Comparison of ENCODE assay signal across 21 mouse cellular contexts in genomic region chr13:107064263-107064662, GRCm38 (mm10). TPM values are rescaled to one million over a fixed set of nuclear protein-coding genes. Genes with fewer than 3 reads are reported as not detected.
A peak's percentile ranks its signal among the peaks of the same experiment; 100 is the strongest.
DNase-seq lines count a peak whose midpoint lies in the region; ATAC-seq and TF ChIP-seq lines count a peak whose summit lies in the region.
"Had no signal": no experiment of that assay in that cellular context is flagged by ENCODE, and none has a peak within 500 bp of the region (broad histone marks: within the 10 kb centered on the region; RNA-seq: fewer than 3 reads in every experiment).

No protein-coding gene starts in this region.

- no peak for TF ChIP-seq CTCF in G1E (IDR thresholded peaks at IDR 0.05; ENCODE audit: low read depth, low read length)

- H3K27ac ChIP-seq in hindbrain, embryonic 10.5 days = peak overlapping the region; percentile 9; the same call in 1 of the 2 replicates
- no peak overlapping the region for H3K27ac ChIP-seq in hindbrain, embryonic 11.5 days (ENCODE audit: low read depth, low read length)
- peak overlapping the region; percentile 89 for H3K27ac ChIP-seq in liver, embryonic 11.5 days (ENCODE audit: low read depth, low read length)
- H3K27ac ChIP-seq: embryonic facial prominence, embryonic 15.5 days; hindbrain, postnatal 0 days; limb, embryonic 10.5 days; midbrain, embryonic 12.5 days had no signal

- H3K27me3 ChIP-seq in hindbrain, embryonic 10.5 days (ENCODE audit: insufficient read depth, poor library complexity, severe bottlenecking) = no peaks in the 10 kb centered on the region
- H3K27me3 ChIP-seq in hindbrain, embryonic 11.5 days (ENCODE audit: control insufficient read depth, insufficient read depth, low read length) = no peaks in the 10 kb centered on the region
- no peaks in the 10 kb centered on the region for H3K27me3 ChIP-seq in G1E (ENCODE audit: insufficient read depth, low read length)
- no peaks in the 10 kb centered on the region for H3K27me3 ChIP-seq in liver, embryonic 11.5 days (replicated peaks; ENCODE audit: control insufficient read depth, insufficient read depth, low read length)
- H3K27me3 ChIP-seq: embryonic facial prominence, embryonic 15.5 days; midbrain, embryonic 12.5 days had no signal

- no peak overlapping the region for H3K4me3 ChIP-seq in hindbrain, embryonic 10.5 days
- no peak overlapping the region for H3K4me3 ChIP-seq in hindbrain, embryonic 11.5 days (ENCODE audit: low read depth, low read length)
- H3K4me3 ChIP-seq in G1E (ENCODE audit: low read depth, low read length) = peak overlapping the region; percentile 64
- H3K4me3 ChIP-seq in liver, embryonic 11.5 days (ENCODE audit: low read depth, low read length) = peak overlapping the region; percentile 38
- H3K4me3 ChIP-seq: embryonic facial prominence, embryonic 15.5 days; limb, embryonic 10.5 days; midbrain, embryonic 12.5 days had no signal

- no peak for DNase-seq in hindbrain, embryonic 10.5 days (ENCODE audit: low spot score)
- no peak for DNase-seq in hindbrain, embryonic 11.5 days (ENCODE audit: low spot score)
- no peak for DNase-seq in G1E (ENCODE audit: low spot score)
- DNase-seq in c-Kit-negative CD71-positive TER-119-positive erythroid progenitor cells, embryonic 14.5 days (ENCODE audit: low read depth, low spot score) = peak; percentile 53
- DNase-seq in liver, embryonic 11.5 days (ENCODE audit: low spot score) = no peak
- no peak for DNase-seq in ovary, adult 18-20 months (ENCODE audit: low spot score)
- DNase-seq in layer of hippocampus, postnatal 14 days (ENCODE audit: low spot score in 2 of 2) = no peak
- no peak for DNase-seq in cerebellum, adult 18-20 months
- DNase-seq: adrenal gland, postnatal 36 days; cerebellum, postnatal 10 days; embryo, embryonic 11 days; heart, postnatal 10 days; kidney, postnatal 4 days; layer of hippocampus, postnatal 36 days; lung, adult 2 months; lung, postnatal 36 days; thymus, postnatal 14 days had no signal

- no peak for ATAC-seq in hindbrain, embryonic 11.5 days (ENCODE audit: low FRiP score)
- no peak for ATAC-seq in G1E (ENCODE audit: extremely low read depth, insufficient number of reproducible peaks, low FRiP score, poor library complexity, severe bottlenecking)
- ATAC-seq in liver, embryonic 11.5 days (replicated peaks; ENCODE audit: low FRiP score) = peak; percentile 23
- ATAC-seq: hindbrain, postnatal 0 days had no signal

- 0 out of 2 replicates have a peak, but pooled peaks cover 5% of the 10 kb centered on the region for H3K4me1 ChIP-seq in hindbrain, embryonic 10.5 days (replicated peaks)
- H3K4me1 ChIP-seq in hindbrain, embryonic 11.5 days (replicated peaks; ENCODE audit: control insufficient read depth, insufficient read depth, low read length) = no peaks in the 10 kb centered on the region
- H3K4me1 ChIP-seq in G1E (ENCODE audit: insufficient read depth, low read depth, low read length) = peaks cover 48% of the 10 kb centered on the region
- H3K4me1 ChIP-seq in liver, embryonic 11.5 days (replicated peaks; ENCODE audit: control insufficient read depth, insufficient read depth, low read length) = peaks cover 16% of the 10 kb centered on the region
- H3K4me1 ChIP-seq: embryonic facial prominence, embryonic 15.5 days; limb, embryonic 10.5 days had no signal

- 0 out of 2 replicates have a peak, but pooled peaks cover under 1% of the 10 kb centered on the region for H3K9me3 ChIP-seq in hindbrain, embryonic 10.5 days
- H3K9me3 ChIP-seq in hindbrain, embryonic 11.5 days (ENCODE audit: control insufficient read depth, low read length) = no peaks in the 10 kb centered on the region
- H3K9me3 ChIP-seq in G1E (replicated peaks) = no peaks in the 10 kb centered on the region
- no peaks in the 10 kb centered on the region for H3K9me3 ChIP-seq in liver, embryonic 11.5 days (ENCODE audit: control insufficient read depth, low read length)
- H3K9me3 ChIP-seq: embryonic facial prominence, embryonic 15.5 days; limb, embryonic 10.5 days; midbrain, embryonic 12.5 days had no signal

- 79% methylated on average over 2 of the region's 2 CpGs for WGBS in hindbrain, embryonic 10.5 days
- 90% methylated on average over 2 of the region's 2 CpGs for WGBS in hindbrain, embryonic 11.5 days
- 74% methylated on average over 2 of the region's 2 CpGs for WGBS in liver, embryonic 11.5 days

- H3K4me2 ChIP-seq in hindbrain, embryonic 11.5 days (replicated peaks; ENCODE audit: low read depth, low read length) = no peak overlapping the region
- H3K4me2 ChIP-seq in liver, embryonic 11.5 days = peak overlapping the region; percentile 57
- H3K4me2 ChIP-seq: embryonic facial prominence, embryonic 15.5 days; midbrain, embryonic 12.5 days had no signal

- no peaks in the 10 kb centered on the region for H3K36me3 ChIP-seq in hindbrain, embryonic 10.5 days
- H3K36me3 ChIP-seq in hindbrain, embryonic 11.5 days (ENCODE audit: control insufficient read depth, insufficient read depth, low read length) = no peaks in the 10 kb centered on the region
- no peaks in the 10 kb centered on the region for H3K36me3 ChIP-seq in G1E (replicated peaks)
- no peaks in the 10 kb centered on the region for H3K36me3 ChIP-seq in liver, embryonic 11.5 days (ENCODE audit: control insufficient read depth, insufficient read depth, low read length)
- H3K36me3 ChIP-seq: embryonic facial prominence, embryonic 15.5 days; limb, embryonic 10.5 days; midbrain, embryonic 12.5 days had no signal

- H3K9ac ChIP-seq in hindbrain, embryonic 11.5 days (ENCODE audit: low read depth, low read length) = no peak overlapping the region
- peak overlapping the region; percentile 66 for H3K9ac ChIP-seq in liver, embryonic 11.5 days (ENCODE audit: low read depth, low read length)
- H3K9ac ChIP-seq: embryonic facial prominence, embryonic 15.5 days; midbrain, embryonic 12.5 days had no signal

RNA-seq across cellular contexts. Expression of gene Kif2a, which starts 42.3 kb away (rescaled TPM):
- polyA plus RNA-seq in hindbrain, embryonic 10.5 days (2016; fragmentation: Nextera tagmentation; extraction: Ambion mirVana) = 14.4 and 16.0 TPM in 2 replicates
- 29.7 and 30.5 TPM in 2 replicates for polyA plus RNA-seq in hindbrain, embryonic 11.5 days (2014; fragmentation: Nextera tagmentation; extraction: Ambion mirVana)
- total RNA-seq in G1E (2014; fragmentation: Nextera tagmentation) = 167 and 186 TPM in 2 replicates
- total RNA-seq in G1E (2017) = 36.8 and 40.2 TPM in 2 replicates
- 31.7 and 34.2 TPM in 2 replicates for polyA plus RNA-seq in G1E (2012)
- polyA plus RNA-seq in liver, embryonic 11.5 days (2014; fragmentation: Nextera tagmentation; extraction: Ambion mirVana) = 22.0 and 22.5 TPM in 2 replicates
- 100 to 1,000 TPM; 139 to 145 TPM for total RNA-seq in layer of hippocampus, postnatal 14 days (2021)

Comparison
In these comparisons a context has a peak if more than half of its experiments do, and no peak if none do; other contexts are left out.
1. H3K4me3 ChIP-seq: peak in G1E (single experiment) and liver, embryonic 11.5 days (single experiment); none in hindbrain, embryonic 10.5 days (single experiment) and hindbrain, embryonic 11.5 days (single experiment).